Mouse (Mus musculus) macrophage (primary cell): ENCODE data around the gene Baiap2. TPM values are rescaled to one million over a fixed set of nuclear protein-coding genes. Genes with fewer than 3 reads are reported as not detected.

Source experiments
- H3K27ac ChIP-seq: fragments of 350-480 bp; formaldehyde crosslinking; 2 replicates; pipeline ENCODE4 v1.9.0; 2021
- H3K36me3 ChIP-seq: fragments of 350-480 bp; formaldehyde crosslinking; 2 replicates; pipeline ENCODE4 v1.9.0; 2021; ENCODE audit errors: inconsistent target
- H3K4me3 ChIP-seq: fragments of 350-480 bp; formaldehyde crosslinking; 2 replicates; pipeline ENCODE4 v1.9.0; 2021; ENCODE audit errors: inconsistent target
- H3K79me2 ChIP-seq: fragments of 350-480 bp; formaldehyde crosslinking; 2 replicates; pipeline ENCODE4 v1.9.0; 2021; ENCODE audit errors: inconsistent target
- whole genome bisulfite sequencing: methylation state at CpG from one replicate; pipeline ENCODE4 v1.1.7; 2026; ENCODE audit warnings: inconsistent platforms; ENCODE audit not compliant: missing documents; 5-methylcytosine and 5-hydroxymethylcytosine counted together
- polyA plus RNA-seq: library from polyadenylated mRNA; stranded (reverse); fragments of 250-400 nt; gene quantifications from 3 replicates; pipeline ENCODE4 v1.2.4, GENCODE M21; 2018; ENCODE audit warnings: inconsistent platforms

Baiap2 gene
- polyA plus RNA-seq, 1 experiment from 2014 or later, result 20.6 TPM

- WGBS, result 93% methylated on average over 7 of the region's 7 CpGs
- H3K36me3 ChIP-seq, result peaks cover 10% of the 10 kb centered on the region; the same call in 1 of the 2 replicates
- H3K79me2 ChIP-seq, result no peaks in the 10 kb centered on the region
- no peak overlapping the region for H3K27ac ChIP-seq
- no peak overlapping the region for H3K4me3 ChIP-seq
Measured at GRCm38 (mm10) chr11:119988391-119988790, 45.8 kb downstream of the Baiap2 start.

- WGBS, result 68% methylated on average over 10 of the region's 10 CpGs
- no peaks in the 10 kb centered on the region for H3K79me2 ChIP-seq
- H3K36me3 ChIP-seq, result peaks cover 11% of the 10 kb centered on the region; the same call in 1 of the 2 replicates
- H3K4me3 ChIP-seq, result no peak overlapping the region
- H3K27ac ChIP-seq, result no peak overlapping the region
Measured at GRCm38 (mm10) chr11:119989115-119989564, 46.6 kb downstream of the Baiap2 start.

GRCm38 (mm10) chr11:119990658-119991337 is 48.2 kb downstream of the Baiap2 start:
- H3K27ac ChIP-seq, result no peak overlapping the region
- peaks cover 28% of the 10 kb centered on the region; the same call in 1 of the 2 replicates for H3K36me3 ChIP-seq
- no peak overlapping the region for H3K4me3 ChIP-seq
- no peaks in the 10 kb centered on the region for H3K79me2 ChIP-seq
- WGBS, result 50% methylated on average over 9 of the region's 10 CpGs

- no peaks in the 10 kb centered on the region for H3K79me2 ChIP-seq
- peaks cover 33% of the 10 kb centered on the region; the same call in 1 of the 2 replicates for H3K36me3 ChIP-seq
- H3K4me3 ChIP-seq, result no peak overlapping the region
- 7% methylated on average over 10 of the region's 10 CpGs for WGBS
- H3K27ac ChIP-seq, result no peak overlapping the region
Measured at GRCm38 (mm10) chr11:119991338-119991678, 48.7 kb downstream of the Baiap2 start.

GRCm38 (mm10) chr11:119997351-119997750 is 54.8 kb downstream of the Baiap2 start:
- 96% methylated on average over 15 of the region's 16 CpGs for WGBS
- no peak overlapping the region for H3K27ac ChIP-seq
- H3K79me2 ChIP-seq, result no peaks in the 10 kb centered on the region
- no peak overlapping the region for H3K4me3 ChIP-seq
- H3K36me3 ChIP-seq, result peaks cover 68% of the 10 kb centered on the region

GRCm38 (mm10) chr11:120002041-120002440 is 59.5 kb downstream of the Baiap2 start:
- Histone ChIP-seq H3K79me2 (no peaks in the 10 kb centered on the region), H3K27ac (no peak overlapping the region), H3K36me3 (peaks cover 46% of the 10 kb centered on the region), H3K4me3 (no peak overlapping the region)
- WGBS, result 82% methylated on average over 5 of the region's 5 CpGs

GRCm38 (mm10) chr11:120002634-120003220 is 60.2 kb downstream of the Baiap2 start:
- Histone ChIP-seq H3K27ac (no peak overlapping the region), H3K79me2 (no peaks in the 10 kb centered on the region), H3K36me3 (peaks cover 40% of the 10 kb centered on the region; the same call in 1 of the 2 replicates), H3K4me3 (no peak overlapping the region)
- 94% methylated on average over 7 of the region's 7 CpGs for WGBS

- Histone ChIP-seq H3K4me3 (no peak overlapping the region), H3K36me3 (peaks cover 32% of the 10 kb centered on the region; the same call in 1 of the 2 replicates), H3K27ac (no peak overlapping the region), H3K79me2 (no peaks in the 10 kb centered on the region)
- 91% methylated on average over 17 of the region's 18 CpGs for WGBS
Measured at GRCm38 (mm10) chr11:120005434-120006317, 63.1 kb downstream of the Baiap2 start.

GRCm38 (mm10) chr11:120007496-120008080 is 65.0 kb downstream of the Baiap2 start:
- Histone ChIP-seq H3K4me3 (no peak overlapping the region), H3K36me3 (peaks cover 40% of the 10 kb centered on the region; the same call in 1 of the 2 replicates), H3K27ac (no peak overlapping the region), H3K79me2 (no peaks in the 10 kb centered on the region)
- WGBS, result 92% methylated on average over 4 of the region's 4 CpGs

GRCm38 (mm10) chr11:120008501-120008900 is 65.9 kb downstream of the Baiap2 start:
- H3K36me3 ChIP-seq, result peaks cover 32% of the 10 kb centered on the region; the same call in 1 of the 2 replicates
- H3K79me2 ChIP-seq, result no peaks in the 10 kb centered on the region
- H3K27ac ChIP-seq, result no peak overlapping the region
- WGBS, result 100% methylated on average over 1 of the region's 1 CpGs
- no peak overlapping the region for H3K4me3 ChIP-seq

- Histone ChIP-seq H3K36me3 (peaks cover 31% of the 10 kb centered on the region; the same call in 1 of the 2 replicates), H3K79me2 (no peaks in the 10 kb centered on the region), H3K4me3 (no peak overlapping the region), H3K27ac (no peak overlapping the region)
- WGBS, result 92% methylated on average over 6 of the region's 8 CpGs
Measured at GRCm38 (mm10) chr11:120008956-120009355, 66.4 kb downstream of the Baiap2 start.

GRCm38 (mm10) chr11:120009937-120010336 is 67.4 kb downstream of the Baiap2 start:
- no peak overlapping the region for H3K4me3 ChIP-seq
- peaks cover 39% of the 10 kb centered on the region; the same call in 1 of the 2 replicates for H3K36me3 ChIP-seq
- whole genome bisulfite sequencing, result 92% methylated on average over 20 of the region's 20 CpGs
- no peaks in the 10 kb centered on the region for H3K79me2 ChIP-seq
- H3K27ac ChIP-seq, result no peak overlapping the region

GRCm38 (mm10) chr11:120011114-120011760 is 68.7 kb downstream of the Baiap2 start:
- WGBS, result 94% methylated on average over 10 of the region's 11 CpGs
- Histone ChIP-seq H3K36me3 (peaks cover 48% of the 10 kb centered on the region; the same call in 1 of the 2 replicates), H3K79me2 (no peaks in the 10 kb centered on the region), H3K4me3 (no peak overlapping the region), H3K27ac (no peak overlapping the region)
